Comparison of ENCODE assay signal across 17 mouse cellular contexts in genomic region chr9:91798837-91799225, GRCm38 (mm10).
"Had no signal": no experiment of that assay in that cellular context is flagged by ENCODE, and none has a peak within 500 bp of the region (broad histone marks: within the 10 kb centered on the region; RNA-seq: fewer than 3 reads in every experiment).

No protein-coding gene starts in this region.

- H3K27ac ChIP-seq: layer of hippocampus, adult 2 months; limb, embryonic 10.5 days; limb, embryonic 13.5 days; liver, embryonic 12.5 days; liver, embryonic 15.5 days; lung, embryonic 15.5 days; midbrain, embryonic 10.5 days; midbrain, embryonic 13.5 days had no signal

- H3K4me2 ChIP-seq: limb, embryonic 13.5 days; liver, embryonic 12.5 days; liver, embryonic 15.5 days; lung, embryonic 15.5 days; midbrain, embryonic 13.5 days had no signal

- H3K4me3 ChIP-seq: layer of hippocampus, adult 2 months; limb, embryonic 10.5 days; limb, embryonic 13.5 days; liver, embryonic 12.5 days; liver, embryonic 15.5 days; lung, embryonic 15.5 days; megakaryocyte, embryonic 14.5 days; midbrain, embryonic 10.5 days; midbrain, embryonic 13.5 days had no signal

- DNase-seq: kidney, postnatal 14 days; liver; lung, adult 18-20 months; lung, postnatal 10 days; lung, postnatal 36 days; thymus, adult 18-20 months; thymus, postnatal 36 days had no signal

- H3K9me3 ChIP-seq: limb, embryonic 10.5 days; limb, embryonic 13.5 days; liver, embryonic 12.5 days; liver, embryonic 15.5 days; lung, embryonic 15.5 days; megakaryocyte, embryonic 14.5 days; midbrain, embryonic 10.5 days; midbrain, embryonic 13.5 days had no signal

- H3K9ac ChIP-seq: limb, embryonic 13.5 days; liver, embryonic 12.5 days; liver, embryonic 15.5 days; lung, embryonic 15.5 days; midbrain, embryonic 13.5 days had no signal

- H3K36me3 ChIP-seq: limb, embryonic 10.5 days; limb, embryonic 13.5 days; liver, embryonic 12.5 days; liver, embryonic 15.5 days; lung, embryonic 15.5 days; midbrain, embryonic 10.5 days; midbrain, embryonic 13.5 days had no signal

- ATAC-seq: liver, embryonic 12.5 days; midbrain, embryonic 13.5 days; midbrain, embryonic 16.5 days had no signal

- H3K27me3 ChIP-seq: limb, embryonic 13.5 days; liver, embryonic 12.5 days; liver, embryonic 15.5 days; lung, embryonic 15.5 days; megakaryocyte, embryonic 14.5 days; midbrain, embryonic 13.5 days had no signal

- H3K4me1 ChIP-seq: limb, embryonic 10.5 days; limb, embryonic 13.5 days; liver, embryonic 12.5 days; liver, embryonic 15.5 days; lung, embryonic 15.5 days; megakaryocyte, embryonic 14.5 days; midbrain, embryonic 10.5 days; midbrain, embryonic 13.5 days had no signal
